Comparison of ENCODE assay signal across 1 mouse cellular context in the genomic region with DNA sequence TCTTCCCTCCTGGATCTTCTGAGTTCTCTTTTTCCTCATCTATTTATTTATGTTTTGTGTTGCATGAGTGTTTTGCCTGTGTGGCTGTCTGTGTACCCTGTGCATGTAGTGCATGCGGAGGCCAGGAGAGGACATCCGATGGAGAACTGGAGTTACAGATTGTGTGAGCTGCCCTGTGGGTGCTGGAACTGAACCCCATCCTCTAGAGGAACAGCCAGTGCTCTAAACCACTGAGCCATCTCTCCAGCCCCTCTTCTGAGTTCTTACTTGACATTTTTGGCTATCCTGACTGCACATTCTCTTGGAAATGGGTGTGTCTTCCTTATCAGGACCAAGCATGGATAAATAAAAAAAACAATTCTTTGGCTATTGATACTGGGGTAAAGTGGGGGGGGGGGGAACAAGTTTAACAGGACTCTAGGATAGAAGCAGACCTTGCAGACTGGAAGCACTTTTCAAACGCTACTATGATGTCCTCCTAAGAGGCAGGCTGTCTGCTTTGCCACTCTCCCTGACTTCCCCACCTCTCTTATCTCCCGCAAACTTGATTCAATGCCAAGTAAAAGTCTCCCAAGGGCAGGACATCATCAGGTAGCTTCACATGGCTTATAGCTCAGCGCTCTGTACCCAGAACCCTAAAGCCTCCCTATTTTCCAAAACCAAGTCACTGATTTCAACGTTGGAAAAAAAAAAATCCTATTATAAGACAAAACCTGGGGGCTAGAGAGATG.
TF ChIP-seq lines count a peak whose summit lies in the region.

No protein-coding gene starts in this region.

TF ChIP-seq in MEL, 35 proteins besides CTCF, POLR2A, EP300 and RAD21 (continued from another document):
- TF ChIP-seq BHLHE40 (IDR thresholded peaks at IDR 0.05; ENCODE audit: borderline replicate concordance, low read depth, low read length) (no peak), MAFK (IDR thresholded peaks at IDR 0.05; ENCODE audit: borderline replicate concordance, low read depth, low read length) (no peak), HCFC1 (IDR thresholded peaks at IDR 0.05; ENCODE audit: low read depth, low read length) (no peak), CHD1 (IDR thresholded peaks at IDR 0.05; ENCODE audit: low read depth, low read length) (no peak), TAL1 (IDR thresholded peaks at IDR 0.05; ENCODE audit: low read length) (no peak), MYC (IDR thresholded peaks at IDR 0.05; ENCODE audit: low read depth, low read length) (no peak)
